Mouse (Mus musculus): ENCODE results near the gene Ttc28. TPM values are rescaled to one million over a fixed set of nuclear protein-coding genes. Genes with fewer than 3 reads are reported as not detected.

Gene Ttc28
- polyA plus RNA-seq, 1 experiment: 3.4 TPM

- H3K27me3 ChIP-seq (ENCODE audit: control insufficient read depth, insufficient read depth, insufficient read length): no peaks in the 10 kb centered on the region
- no peak for TF ChIP-seq CEBPB (IDR thresholded peaks at IDR 0.05; ENCODE audit: low read depth)
- no peak for TF ChIP-seq CTCF (IDR thresholded peaks at IDR 0.05; ENCODE audit: control insufficient read depth, insufficient read depth, insufficient read length)
- TF ChIP-seq MYOG (IDR thresholded peaks at IDR 0.05; ENCODE audit: control insufficient read depth, extremely low read depth, insufficient read length): no peak
- no peak for TF ChIP-seq MYOD1 (IDR thresholded peaks at IDR 0.05; ENCODE audit: control insufficient read depth, insufficient read length, low read depth)
- no peak for TF ChIP-seq FOSL1 (IDR thresholded peaks at IDR 0.05; ENCODE audit: insufficient read depth, low read length, poor library complexity, severe bottlenecking)
- no peak for TF ChIP-seq USF1 (IDR thresholded peaks at IDR 0.05; ENCODE audit: low read depth)
- no peak for TF ChIP-seq MAX (IDR thresholded peaks at IDR 0.05)
- H3ac ChIP-seq (ENCODE audit: control insufficient read depth, insufficient read length, low read depth): no peak overlapping the region
- no peaks in the 10 kb centered on the region for H3K79me3 ChIP-seq (ENCODE audit: low read depth)
- H3K4me3 ChIP-seq (ENCODE audit: insufficient read depth, poor library complexity, severe bottlenecking): no peak overlapping the region
- H3K79me2 ChIP-seq (ENCODE audit: control insufficient read depth, insufficient read depth): no peaks in the 10 kb centered on the region
- no peaks in the 10 kb centered on the region for H3K36me3 ChIP-seq (ENCODE audit: control insufficient read depth, insufficient read depth)
These were observed 243.6 kb downstream of the Ttc28 start for GRCm38 (mm10) chr5:111123050-111123746.

GRCm38 (mm10) chr5:111124620-111125200, 245.1 kb downstream of the Ttc28 start:
- Histone ChIP-seq H3K79me2 (ENCODE audit: control insufficient read depth, insufficient read depth) (no peaks in the 10 kb centered on the region), H3ac (ENCODE audit: control insufficient read depth, insufficient read length, low read depth) (no peak overlapping the region), H3K27me3 (ENCODE audit: control insufficient read depth, insufficient read depth, insufficient read length) (no peaks in the 10 kb centered on the region), H3K79me3 (ENCODE audit: low read depth) (no peaks in the 10 kb centered on the region), H3K4me3 (ENCODE audit: insufficient read depth, poor library complexity, severe bottlenecking) (no peak overlapping the region), H3K36me3 (ENCODE audit: control insufficient read depth, insufficient read depth) (no peaks in the 10 kb centered on the region)
- TF ChIP-seq CTCF (IDR thresholded peaks at IDR 0.05; ENCODE audit: control insufficient read depth, insufficient read depth, insufficient read length) (no peak), FOSL1 (IDR thresholded peaks at IDR 0.05; ENCODE audit: insufficient read depth, low read length, poor library complexity, severe bottlenecking) (peak; percentile 57), CEBPB (IDR thresholded peaks at IDR 0.05; ENCODE audit: low read depth) (no peak)

GRCm38 (mm10) chr5:111125746-111126145, 246.1 kb downstream of the Ttc28 start:
- TF ChIP-seq USF1 (IDR thresholded peaks at IDR 0.05; ENCODE audit: low read depth) (no peak), CTCF (IDR thresholded peaks at IDR 0.05; ENCODE audit: control insufficient read depth, insufficient read depth, insufficient read length) (no peak), FOSL1 (IDR thresholded peaks at IDR 0.05; ENCODE audit: insufficient read depth, low read length, poor library complexity, severe bottlenecking) (no peak), MYOD1 (IDR thresholded peaks at IDR 0.05; ENCODE audit: control insufficient read depth, insufficient read length, low read depth) (no peak), CEBPB (IDR thresholded peaks at IDR 0.05; ENCODE audit: low read depth) (no peak), MYOG (IDR thresholded peaks at IDR 0.05; ENCODE audit: control insufficient read depth, extremely low read depth, insufficient read length) (no peak), MAX (IDR thresholded peaks at IDR 0.05) (no peak)
- no peaks in the 10 kb centered on the region for H3K79me3 ChIP-seq (ENCODE audit: low read depth)
- H3K27me3 ChIP-seq (ENCODE audit: control insufficient read depth, insufficient read depth, insufficient read length): no peaks in the 10 kb centered on the region

GRCm38 (mm10) chr5:111127786-111128185, 248.2 kb downstream of the Ttc28 start:
- Histone ChIP-seq H3K4me3 (ENCODE audit: insufficient read depth, poor library complexity, severe bottlenecking) (no peak overlapping the region), H3K79me3 (ENCODE audit: low read depth) (no peaks in the 10 kb centered on the region), H3K27me3 (ENCODE audit: control insufficient read depth, insufficient read depth, insufficient read length) (no peaks in the 10 kb centered on the region), H3K79me2 (ENCODE audit: control insufficient read depth, insufficient read depth) (no peaks in the 10 kb centered on the region), H3ac (ENCODE audit: control insufficient read depth, insufficient read length, low read depth) (no peak overlapping the region), H3K36me3 (ENCODE audit: control insufficient read depth, insufficient read depth) (no peaks in the 10 kb centered on the region)
- TF ChIP-seq FOSL1 (IDR thresholded peaks at IDR 0.05; ENCODE audit: insufficient read depth, low read length, poor library complexity, severe bottlenecking) (no peak), MYOG (IDR thresholded peaks at IDR 0.05; ENCODE audit: control insufficient read depth, extremely low read depth, insufficient read length) (no peak), CEBPB (IDR thresholded peaks at IDR 0.05; ENCODE audit: low read depth) (no peak), USF1 (IDR thresholded peaks at IDR 0.05; ENCODE audit: low read depth) (no peak), MYOD1 (IDR thresholded peaks at IDR 0.05; ENCODE audit: control insufficient read depth, insufficient read length, low read depth) (no peak), MAX (IDR thresholded peaks at IDR 0.05) (no peak), CTCF (IDR thresholded peaks at IDR 0.05; ENCODE audit: control insufficient read depth, insufficient read depth, insufficient read length) (no peak)

More at GRCm38 (mm10) chr5:111125746-111126145, 246.1 kb downstream of the Ttc28 start:
- H3ac ChIP-seq (ENCODE audit: control insufficient read depth, insufficient read length, low read depth): no peak overlapping the region
- H3K36me3 ChIP-seq (ENCODE audit: control insufficient read depth, insufficient read depth): no peaks in the 10 kb centered on the region
- H3K79me2 ChIP-seq (ENCODE audit: control insufficient read depth, insufficient read depth): no peaks in the 10 kb centered on the region
- H3K4me3 ChIP-seq (ENCODE audit: insufficient read depth, poor library complexity, severe bottlenecking): no peak overlapping the region

- Histone ChIP-seq H3ac (ENCODE audit: control insufficient read depth, insufficient read length, low read depth) (no peak overlapping the region), H3K36me3 (ENCODE audit: control insufficient read depth, insufficient read depth) (no peaks in the 10 kb centered on the region), H3K27me3 (ENCODE audit: control insufficient read depth, insufficient read depth, insufficient read length) (no peaks in the 10 kb centered on the region), H3K4me3 (ENCODE audit: insufficient read depth, poor library complexity, severe bottlenecking) (no peak overlapping the region), H3K79me2 (ENCODE audit: control insufficient read depth, insufficient read depth) (no peaks in the 10 kb centered on the region), H3K79me3 (ENCODE audit: low read depth) (no peaks in the 10 kb centered on the region)
- TF ChIP-seq MYOD1 (IDR thresholded peaks at IDR 0.05; ENCODE audit: control insufficient read depth, insufficient read length, low read depth) (no peak), USF1 (IDR thresholded peaks at IDR 0.05; ENCODE audit: low read depth) (no peak), CEBPB (IDR thresholded peaks at IDR 0.05; ENCODE audit: low read depth) (no peak), FOSL1 (IDR thresholded peaks at IDR 0.05; ENCODE audit: insufficient read depth, low read length, poor library complexity, severe bottlenecking) (no peak), CTCF (IDR thresholded peaks at IDR 0.05; ENCODE audit: control insufficient read depth, insufficient read depth, insufficient read length) (no peak), MYOG (IDR thresholded peaks at IDR 0.05; ENCODE audit: control insufficient read depth, extremely low read depth, insufficient read length) (no peak), MAX (IDR thresholded peaks at IDR 0.05) (no peak)
These were observed 250.5 kb downstream of the Ttc28 start for GRCm38 (mm10) chr5:111130121-111130520.
